Mouse (Mus musculus) cerebellum, adult 18-20 months (tissue): ENCODE results near the gene Spag7.

ENCODE experiments used
- DNase-seq, 2 experiments: peaks; one replicate each; pipeline ENCODE4 v3.0.0; 2021

The Spag7 gene

DNA sequence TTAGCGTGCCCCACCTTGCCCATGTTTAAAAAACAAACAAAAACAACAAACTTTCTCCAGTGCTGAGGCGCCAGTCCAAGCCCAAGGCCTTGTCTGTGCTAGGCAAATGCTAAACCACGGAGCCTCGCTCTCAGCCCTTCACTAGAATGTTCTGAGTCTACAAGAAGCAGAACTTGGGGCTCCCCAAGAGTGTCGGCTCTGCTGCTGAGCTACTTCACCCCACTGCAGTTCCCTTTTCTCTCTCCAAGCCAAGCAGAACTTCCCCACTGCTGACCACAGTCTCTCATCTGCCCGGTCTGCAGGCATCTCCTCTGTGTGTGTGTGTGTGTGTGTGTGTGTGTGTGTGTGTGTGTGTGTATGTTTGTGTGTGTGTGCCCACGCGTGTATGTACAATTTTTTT, 10.7 kb upstream of the Spag7 start:
- no peak for DNase-seq

GRCm38 (mm10) chr11:70679361-70679760, 10.1 kb upstream of the Spag7 start:
- DNase-seq: no peak

GRCm38 (mm10) chr11:70678576-70678975, 9.4 kb upstream of the Spag7 start:
- no peak for DNase-seq

DNA sequence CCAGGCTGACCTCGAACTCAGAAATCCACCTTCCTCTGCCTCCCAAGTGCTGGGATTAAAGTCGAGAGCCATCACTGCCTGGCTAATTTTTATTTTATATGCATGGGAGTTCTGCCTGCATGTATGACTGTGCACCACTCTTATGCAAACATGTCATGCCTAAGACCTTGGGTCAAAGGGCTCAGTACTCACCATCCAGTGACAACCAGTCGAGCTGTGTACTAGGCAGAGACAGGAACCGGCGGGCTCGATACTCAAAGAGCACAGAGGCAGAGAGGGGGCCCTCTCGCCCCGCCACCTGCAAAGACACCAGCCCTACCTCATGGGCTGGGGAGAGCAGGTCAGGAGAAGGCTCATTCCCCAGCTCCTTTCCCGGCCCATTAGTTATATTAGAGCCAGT, 8.9 kb upstream of the Spag7 start:
- DNase-seq: no peak

GRCm38 (mm10) chr11:70674501-70674900, 5.3 kb upstream of the Spag7 start:
- no peak for DNase-seq

- no peak for DNase-seq
Measured at GRCm38 (mm10) chr11:70674014-70674413, 4.8 kb upstream of the Spag7 start.

- DNase-seq: no peak
Measured at GRCm38 (mm10) chr11:70671333-70672047, 2.3 kb upstream of the Spag7 start.

DNA sequence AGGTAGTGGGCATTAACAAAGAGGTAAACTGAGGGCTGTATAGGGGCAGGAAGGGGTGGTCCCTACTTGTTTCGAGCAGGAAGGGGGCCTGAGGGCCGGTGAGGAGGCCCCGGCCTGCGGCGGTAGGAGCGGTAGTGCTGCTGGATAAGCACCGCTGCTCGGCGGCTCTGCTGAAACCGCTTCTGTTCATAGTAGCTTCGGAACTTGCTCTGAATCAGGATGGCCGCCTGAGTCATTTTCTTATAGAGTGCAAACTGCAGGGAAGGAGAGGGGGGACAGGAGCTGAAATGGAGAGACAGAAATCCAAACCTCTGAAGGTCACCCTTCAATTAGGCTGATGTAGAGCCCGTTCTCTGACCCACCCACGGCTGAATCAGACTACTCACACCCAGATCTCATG, 1.3 kb upstream of the Spag7 start:
- peak in 1 of 2 experiments; percentile 33 for DNase-seq

GRCm38 (mm10) chr11:70669582-70670345, 548 bp upstream of the Spag7 start:
- DNase-seq: peak; percentile 73 to 76

- no peak for DNase-seq
Measured at GRCm38 (mm10) chr11:70668335-70668770, 863 bp downstream of the Spag7 start.

DNA sequence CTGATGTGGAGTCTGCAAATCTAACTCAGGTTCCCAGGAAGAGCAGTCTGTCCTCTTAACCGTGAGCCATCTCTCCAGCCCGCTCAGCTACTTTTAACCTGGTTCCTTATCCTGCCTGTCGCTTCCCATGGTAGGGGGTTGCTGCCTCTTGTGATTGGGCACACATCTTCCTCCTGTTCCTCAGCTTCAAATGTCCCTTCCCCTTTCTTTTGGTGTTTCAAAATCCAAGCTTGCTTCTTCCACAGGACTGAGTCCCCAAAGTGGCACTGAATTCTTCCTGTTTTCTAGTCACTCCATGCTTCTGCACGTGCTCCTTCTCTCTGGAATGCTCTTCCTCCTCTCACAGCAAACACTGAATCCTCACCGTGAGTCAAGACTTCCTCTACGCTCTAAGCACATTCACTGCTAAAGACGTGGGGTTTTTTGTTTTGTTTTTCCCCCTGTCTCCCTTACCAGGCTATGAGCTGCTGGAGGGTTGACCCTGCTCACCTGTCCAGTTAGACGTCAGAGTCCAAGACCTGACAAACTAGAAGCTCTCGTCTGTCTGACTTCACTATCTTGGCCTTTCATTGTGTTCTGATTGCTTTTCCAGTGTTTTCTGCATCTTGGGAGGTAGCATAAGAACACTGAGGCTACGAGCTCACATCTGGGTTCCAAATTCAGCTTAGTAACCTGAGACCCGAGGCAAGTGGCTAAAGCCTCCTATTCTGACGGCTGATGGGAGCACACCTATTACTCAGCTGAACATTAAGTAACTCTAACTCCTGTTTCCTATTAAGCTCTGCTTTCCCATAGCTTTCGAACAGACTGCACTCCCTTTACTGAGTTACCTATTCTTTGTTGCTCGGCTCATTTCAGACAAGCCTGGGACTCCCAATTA, 1.7 kb downstream of the Spag7 start:
- DNase-seq: no peak

DNA sequence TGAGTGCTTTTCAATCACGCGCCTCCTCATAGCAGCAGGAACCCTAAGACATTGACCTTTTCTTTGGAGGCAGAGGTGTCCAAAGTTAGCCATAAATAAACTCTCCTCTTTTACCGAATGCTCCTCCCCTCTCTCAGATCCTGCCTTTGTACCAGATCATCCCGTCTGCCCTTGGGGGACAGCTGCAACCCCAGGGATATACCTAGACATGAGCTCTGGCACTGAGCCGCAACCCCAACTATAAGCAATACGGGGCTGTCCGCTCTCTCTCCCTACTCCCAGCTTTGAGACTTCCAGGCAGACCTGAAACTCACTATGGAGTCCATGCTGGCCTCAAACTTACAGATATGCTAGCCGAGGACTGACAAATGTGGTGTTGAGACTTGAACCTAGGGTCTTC, 2.5 kb downstream of the Spag7 start:
- DNase-seq: no peak

DNA sequence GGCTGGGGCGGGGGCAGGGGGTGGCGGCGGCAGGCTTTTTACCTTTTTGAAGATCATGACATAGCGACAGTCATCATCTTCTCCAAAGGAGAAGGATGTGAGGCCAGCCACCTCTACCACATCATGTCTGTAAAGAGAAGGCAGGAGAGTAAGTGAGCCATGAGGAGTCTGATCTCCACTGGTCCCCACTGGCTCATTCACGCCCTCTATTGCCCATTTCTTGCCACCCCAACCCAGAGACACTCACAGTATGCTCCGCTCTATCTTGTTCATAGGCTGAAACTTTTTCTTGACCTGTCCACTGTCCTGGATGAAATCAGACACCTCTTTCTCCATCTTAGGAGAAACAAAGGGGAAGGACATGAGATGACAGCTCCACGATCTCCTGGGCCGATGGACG, 4.5 kb downstream of the Spag7 start:
- no peak for DNase-seq

DNA sequence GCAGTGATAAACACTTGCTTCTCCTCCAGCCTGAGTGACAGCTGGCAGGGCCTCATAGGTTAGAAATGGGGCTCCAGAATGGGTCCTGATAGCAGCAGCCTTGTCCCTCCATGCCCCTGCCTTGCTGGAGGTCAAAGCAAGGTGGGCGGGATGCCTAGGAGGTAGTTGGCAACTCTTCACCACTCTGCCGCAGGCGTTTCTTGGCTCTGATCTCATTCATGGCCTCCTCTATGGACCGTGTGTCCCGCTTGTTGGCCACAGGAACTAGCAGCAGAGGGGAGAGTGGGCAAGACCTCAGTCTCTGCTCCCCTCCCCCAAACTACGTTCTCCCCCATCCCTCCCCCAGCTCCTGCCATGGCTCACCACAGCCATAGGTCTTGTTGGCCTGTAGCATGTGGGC, 5.3 kb downstream of the Spag7 start:
- no peak for DNase-seq

DNA sequence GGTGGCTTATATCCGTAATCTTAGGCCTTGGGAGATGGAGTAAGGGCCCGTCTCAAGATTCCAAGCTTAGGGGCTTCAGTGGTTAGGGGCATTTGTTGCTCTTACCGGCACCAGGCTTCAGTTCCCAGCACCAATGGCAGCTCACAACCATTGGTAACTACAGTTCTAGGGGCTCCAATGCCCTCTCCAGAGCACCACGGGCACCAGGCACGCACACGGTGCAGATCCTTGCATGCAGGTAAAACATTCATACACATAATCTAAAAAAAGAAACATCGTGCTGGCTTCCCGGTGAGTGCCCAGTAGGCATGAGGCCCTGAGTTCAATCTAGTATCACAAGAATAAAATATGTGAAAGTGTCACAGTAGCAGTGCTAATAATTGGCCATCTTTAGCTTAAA, 6.1 kb downstream of the Spag7 start:
- DNase-seq: no peak

- DNase-seq: no peak
Measured at GRCm38 (mm10) chr11:70660571-70660970, 8.6 kb downstream of the Spag7 start.

DNA sequence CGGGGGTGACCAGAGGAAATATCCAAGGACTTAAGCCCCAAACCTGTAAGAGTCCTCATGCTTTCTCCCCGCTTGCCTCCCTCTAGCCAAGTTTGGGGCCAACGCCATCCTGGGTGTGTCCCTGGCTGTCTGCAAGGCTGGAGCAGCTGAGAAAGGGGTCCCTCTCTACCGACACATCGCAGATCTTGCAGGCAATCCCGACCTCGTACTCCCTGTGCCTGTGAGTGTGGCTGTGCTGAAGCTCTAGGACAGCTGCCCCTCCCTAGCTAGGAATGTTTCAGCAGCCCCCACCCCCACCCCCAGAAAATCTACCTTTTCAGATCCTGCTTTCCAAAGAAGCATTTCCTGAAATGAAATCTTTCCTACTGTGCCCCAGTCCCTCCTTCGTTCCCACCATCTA, 10.3 kb downstream of the Spag7 start:
- DNase-seq: no peak

DNA sequence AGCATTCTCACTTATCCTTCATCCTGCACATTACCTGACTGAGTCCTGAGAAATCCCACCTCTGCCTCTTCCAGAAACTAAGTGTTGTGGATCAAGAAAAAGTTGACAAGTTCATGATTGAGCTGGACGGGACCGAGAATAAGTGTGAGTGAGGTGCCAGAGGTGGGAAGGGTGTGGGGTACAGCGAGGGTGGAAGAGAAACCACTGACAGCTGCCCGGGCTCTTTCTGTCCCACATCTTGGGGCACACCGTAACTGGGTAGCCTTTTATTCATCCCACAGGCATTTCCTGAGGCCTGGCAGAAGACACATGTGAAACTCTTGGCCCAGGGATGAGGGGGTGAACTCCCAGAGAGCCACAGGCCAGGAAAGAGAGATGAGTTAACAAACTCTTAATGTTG, 10.7 kb downstream of the Spag7 start:
- no peak for DNase-seq

DNA sequence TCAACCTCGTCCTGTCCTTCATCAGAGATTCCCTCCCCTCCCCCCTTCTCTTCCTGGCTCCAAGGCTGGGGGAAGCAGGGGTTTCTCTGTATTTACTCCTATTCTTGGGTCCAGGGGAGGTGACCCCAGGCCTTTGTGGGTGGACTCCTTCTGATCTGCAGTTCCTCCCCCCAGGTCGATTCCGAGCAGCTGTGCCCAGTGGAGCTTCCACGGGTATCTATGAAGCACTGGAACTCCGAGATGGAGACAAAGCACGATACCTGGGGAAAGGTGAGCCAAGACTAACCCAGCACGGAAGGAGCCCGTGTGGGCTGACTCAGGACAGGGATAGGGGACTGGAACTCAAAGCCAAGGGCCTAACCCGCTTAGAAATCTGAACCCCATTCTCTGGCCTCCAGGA, 11.2 kb downstream of the Spag7 start:
- DNase-seq: no peak

- peak in 1 of 2 experiments; percentile 3 for DNase-seq
Measured at GRCm38 (mm10) chr11:70657573-70657972, 11.6 kb downstream of the Spag7 start.

GRCm38 (mm10) chr11:70656964-70657363, 12.3 kb downstream of the Spag7 start, which contains the start of gene Eno3:
Gene Eno3, plus strand, starts transcription at chr11:70657202.
- DNase-seq: peak in 1 of 2 experiments; percentile 24

- peak in 1 of 2 experiments; percentile 47 for DNase-seq
Measured at GRCm38 (mm10) chr11:70656456-70656927, 12.7 kb downstream of the Spag7 start.
